Mouse (Mus musculus): Measurements from ENCODE around the gene Grb10. TPM values are rescaled to one million over a fixed set of nuclear protein-coding genes. Genes with fewer than 3 reads are reported as not detected.

Gene Grb10
- total RNA-seq, 2 experiments from 2014 or later: 29.3 to 32.3 TPM

DNA sequence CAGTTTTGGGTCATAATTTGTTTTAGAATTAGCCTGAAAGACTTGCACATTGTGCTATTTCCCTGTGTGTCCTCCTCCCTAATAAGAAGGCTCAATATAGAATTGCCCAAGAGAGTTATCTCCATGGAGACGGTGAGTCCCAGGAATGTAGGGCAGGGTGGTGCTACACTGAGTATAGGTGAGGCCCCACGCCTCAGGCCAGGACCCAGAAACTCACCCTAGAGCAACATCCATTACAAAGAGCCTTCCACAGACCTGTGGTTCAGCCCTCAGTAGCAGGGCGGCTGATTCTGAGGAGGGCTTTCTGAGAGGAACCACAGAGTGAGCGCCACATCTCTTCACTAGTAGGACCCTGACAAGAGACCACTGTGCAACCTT is 89.5 kb downstream of the Grb10 start:
- no peak for DNase-seq (ENCODE audit: low spot score in 2 of 2)

DNA sequence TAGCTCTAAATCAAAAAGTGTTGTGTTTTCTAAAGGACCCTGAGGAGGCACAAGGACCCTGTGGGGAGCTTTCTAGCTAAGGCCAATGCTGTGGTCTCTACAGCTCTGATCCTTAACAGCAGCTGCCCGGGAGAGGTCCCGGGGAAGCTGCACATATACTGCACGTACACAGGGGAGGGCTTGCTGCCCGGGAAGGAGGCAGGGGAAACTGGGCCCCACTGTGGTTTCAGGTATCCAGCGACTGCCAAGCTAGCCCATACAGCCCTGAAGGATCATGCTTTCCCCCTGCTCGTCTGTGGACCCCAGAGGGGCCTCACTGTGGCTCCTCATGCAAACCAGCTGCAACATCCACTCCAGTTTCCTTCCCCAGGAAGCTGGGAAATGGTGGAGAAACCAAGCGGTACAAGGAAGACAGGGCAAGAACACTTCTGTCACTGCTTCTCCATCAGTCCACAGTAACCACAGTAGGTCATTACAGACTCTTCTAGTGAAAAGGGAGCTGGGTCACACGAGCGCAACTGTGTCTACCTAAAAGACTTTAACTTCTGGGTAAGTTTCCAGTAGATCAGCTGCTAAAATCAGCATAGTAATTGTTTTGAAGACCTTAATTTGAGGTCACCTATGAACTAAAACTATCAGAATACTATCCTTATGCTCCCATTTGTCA is 90.0 kb downstream of the Grb10 start:
- no peak for DNase-seq (ENCODE audit: low spot score in 2 of 2)

DNA sequence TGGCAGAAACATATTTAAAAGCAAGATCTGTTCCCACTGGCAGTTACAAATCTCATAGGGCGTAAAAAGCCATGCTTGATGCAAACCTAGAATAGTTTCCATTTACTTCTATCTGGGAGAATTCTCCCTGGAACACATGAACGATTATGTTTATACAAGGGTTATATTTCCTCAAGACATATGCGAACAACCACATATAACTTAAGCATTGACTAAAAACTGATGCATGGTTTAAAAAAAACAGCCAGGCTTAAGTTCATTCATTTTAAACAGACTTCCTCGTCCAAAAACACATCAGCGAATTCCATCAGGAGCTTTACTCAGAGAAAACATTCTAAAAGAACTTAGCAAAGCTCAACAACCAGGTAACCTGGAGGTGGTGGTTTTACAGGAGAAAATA is 90.6 kb downstream of the Grb10 start:
- no peak for DNase-seq (ENCODE audit: low spot score in 2 of 2)

GRCm38 (mm10) chr11:11945766-11946165 is 92.7 kb downstream of the Grb10 start:
- no peak for DNase-seq (ENCODE audit: low spot score in 2 of 2)

DNA sequence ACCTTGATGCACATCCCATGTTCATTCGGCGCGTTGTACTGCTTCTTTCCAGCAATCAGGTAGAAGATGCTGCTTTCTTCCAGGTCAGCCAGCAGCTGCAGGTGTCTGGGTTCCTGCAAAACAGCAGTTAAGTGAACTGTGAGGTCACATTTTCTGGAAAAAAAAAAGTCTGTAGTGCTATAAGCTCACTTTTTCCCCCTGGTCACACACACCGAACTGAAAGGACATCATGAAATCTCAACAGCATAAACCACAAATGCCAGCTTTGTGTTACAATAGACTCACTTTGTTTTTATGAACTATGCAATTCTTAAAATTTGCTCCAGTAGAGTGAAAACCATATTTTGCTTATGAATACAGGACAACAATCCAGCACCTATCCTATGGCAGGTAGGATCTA is 93.7 kb downstream of the Grb10 start:
- DNase-seq (ENCODE audit: low spot score in 2 of 2): no peak

DNA sequence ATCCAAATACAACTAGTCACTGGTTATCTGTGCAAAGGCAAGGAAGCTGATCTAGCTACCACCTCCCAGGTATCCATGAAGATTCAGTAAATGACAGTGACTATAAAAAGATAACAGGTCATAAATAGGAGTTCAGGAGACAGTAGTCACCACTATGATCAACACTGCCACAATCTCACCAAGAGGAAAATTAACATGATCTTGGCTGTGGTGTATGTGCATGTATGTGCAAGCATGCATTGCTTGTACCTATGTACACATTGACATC is 94.5 kb downstream of the Grb10 start:
- no peak for DNase-seq (ENCODE audit: low spot score in 2 of 2)

DNA sequence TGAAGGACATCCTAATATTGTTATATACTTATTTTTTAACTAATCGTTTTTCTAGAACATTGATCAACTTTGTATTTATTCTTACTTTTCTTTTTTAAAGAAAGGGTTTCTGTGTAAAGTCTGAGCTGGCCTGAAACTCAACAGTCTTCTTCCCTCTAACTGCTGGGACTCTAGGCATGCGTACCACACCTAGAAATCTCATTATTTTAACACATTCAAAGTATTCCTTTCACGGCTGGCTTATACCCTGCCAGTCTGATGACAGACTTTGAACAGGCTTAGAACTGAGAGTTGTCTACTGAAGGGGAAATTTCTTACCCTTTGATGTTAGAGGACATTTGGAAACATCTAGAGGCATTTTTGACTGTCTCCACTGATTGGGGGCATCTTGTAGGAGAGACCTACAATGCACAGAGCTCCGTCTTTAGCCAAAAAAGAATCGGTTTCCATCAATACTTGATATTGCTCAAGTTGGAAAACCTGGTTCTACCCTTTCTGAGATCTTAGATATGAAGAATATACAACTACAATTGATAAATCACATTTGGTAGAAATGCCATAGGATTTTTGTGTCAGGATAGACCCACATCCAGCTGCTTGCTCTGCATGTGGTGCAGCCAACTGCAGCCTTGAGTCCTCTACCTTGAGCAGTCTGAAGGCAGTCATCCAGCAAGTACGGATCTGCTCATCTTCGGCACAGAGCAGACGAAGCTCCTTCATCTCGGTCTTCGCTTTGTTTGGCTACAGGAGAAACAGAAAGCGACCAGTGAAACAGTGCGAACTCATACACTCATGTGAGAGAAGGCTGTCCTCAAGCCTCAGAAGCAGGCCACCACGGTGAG is 95.0 kb downstream of the Grb10 start:
- DNase-seq (ENCODE audit: low spot score in 2 of 2): no peak

DNA sequence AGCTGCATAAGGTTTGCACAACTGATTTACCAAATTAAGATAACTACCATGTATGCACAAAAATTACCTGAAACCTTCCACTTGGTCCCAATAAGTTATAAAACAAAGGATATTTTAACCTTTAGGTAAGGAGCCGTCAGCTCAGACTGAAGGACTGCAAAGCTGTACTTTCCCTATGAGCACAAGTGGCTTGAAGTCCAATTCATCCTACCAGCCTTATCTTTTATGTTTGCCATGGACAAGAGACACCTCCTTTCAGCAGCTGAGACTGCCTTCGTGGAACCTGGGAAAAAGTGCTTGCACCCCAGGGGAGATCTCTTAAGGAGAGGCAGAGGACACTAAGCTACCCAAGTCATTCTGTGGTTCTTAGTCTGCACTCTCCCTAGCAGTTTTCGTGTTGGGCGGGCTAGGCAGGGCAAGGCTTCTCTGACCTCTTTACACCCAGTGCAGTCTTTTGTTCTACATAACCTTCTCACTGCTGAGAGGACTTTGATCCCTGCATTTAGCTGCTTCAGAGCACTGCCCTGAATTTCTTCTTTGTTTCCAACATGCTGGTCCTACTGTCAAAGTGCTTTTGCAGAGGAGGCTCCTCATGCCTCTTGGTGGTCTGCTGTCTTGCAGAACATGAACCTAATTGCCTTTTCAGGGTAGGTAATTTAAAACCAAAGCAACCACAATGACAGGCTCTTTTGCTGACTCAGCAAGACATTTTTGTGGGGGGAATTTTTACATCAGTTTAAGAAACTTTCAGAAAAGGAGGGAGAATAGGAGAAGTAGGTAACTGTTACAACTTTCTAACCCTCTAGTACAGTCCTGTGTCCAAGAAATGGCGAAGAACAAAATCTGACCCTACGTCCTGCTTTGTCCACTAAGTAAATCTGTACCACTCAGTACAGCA is 95.9 kb downstream of the Grb10 start:
- no peak for DNase-seq (ENCODE audit: low spot score in 2 of 2)

DNA sequence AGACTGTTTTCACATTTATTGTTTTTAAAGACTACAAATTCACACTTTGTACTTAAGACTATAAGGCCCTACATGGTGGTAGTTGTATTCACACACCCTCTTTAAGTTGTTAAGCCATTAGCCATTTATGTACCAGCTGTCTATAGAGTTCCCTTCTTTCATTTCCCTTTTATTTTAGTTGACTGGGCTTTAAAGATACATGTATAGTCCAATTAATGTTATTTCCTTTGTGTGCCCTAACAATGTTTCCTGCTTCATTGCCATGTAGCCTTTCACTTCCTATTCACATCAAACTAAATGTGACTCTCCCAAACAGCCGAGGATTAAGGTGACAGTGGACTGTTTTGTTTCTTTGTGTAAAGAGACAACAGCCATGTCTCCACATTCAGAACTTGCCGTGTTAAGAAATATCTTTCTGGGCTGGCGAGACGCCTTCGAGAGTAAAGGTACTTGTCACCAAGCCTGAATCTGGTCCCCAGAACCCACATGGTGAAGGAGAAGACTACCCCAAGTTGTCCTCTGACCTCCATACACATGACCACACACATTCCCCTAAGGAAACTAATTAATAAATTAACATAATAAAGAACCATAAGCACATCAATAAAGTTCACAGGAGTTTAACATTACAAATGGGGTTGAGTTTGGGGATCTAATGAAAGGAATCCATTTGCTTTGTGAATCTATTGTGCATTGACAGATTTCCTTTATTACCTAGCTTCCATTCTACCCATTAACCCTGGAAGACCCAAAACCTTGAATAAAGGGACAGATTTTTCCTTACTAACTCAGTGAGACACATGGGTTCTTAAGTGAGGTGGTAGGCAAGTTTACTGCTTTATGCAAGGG is 97.4 kb downstream of the Grb10 start:
- DNase-seq (ENCODE audit: low spot score in 2 of 2): no peak

GRCm38 (mm10) chr11:11939611-11940010 is 98.9 kb downstream of the Grb10 start:
- DNase-seq (ENCODE audit: low spot score in 2 of 2): no peak

GRCm38 (mm10) chr11:11938591-11938990 is 99.9 kb downstream of the Grb10 start:
- DNase-seq (ENCODE audit: low spot score in 2 of 2): no peak

GRCm38 (mm10) chr11:11937340-11938030 is 101.0 kb downstream of the Grb10 start:
- no peak for DNase-seq (ENCODE audit: low spot score in 2 of 2)

GRCm38 (mm10) chr11:11934808-11935207 is 103.7 kb downstream of the Grb10 start:
- DNase-seq (ENCODE audit: low spot score in 2 of 2): no peak

DNA sequence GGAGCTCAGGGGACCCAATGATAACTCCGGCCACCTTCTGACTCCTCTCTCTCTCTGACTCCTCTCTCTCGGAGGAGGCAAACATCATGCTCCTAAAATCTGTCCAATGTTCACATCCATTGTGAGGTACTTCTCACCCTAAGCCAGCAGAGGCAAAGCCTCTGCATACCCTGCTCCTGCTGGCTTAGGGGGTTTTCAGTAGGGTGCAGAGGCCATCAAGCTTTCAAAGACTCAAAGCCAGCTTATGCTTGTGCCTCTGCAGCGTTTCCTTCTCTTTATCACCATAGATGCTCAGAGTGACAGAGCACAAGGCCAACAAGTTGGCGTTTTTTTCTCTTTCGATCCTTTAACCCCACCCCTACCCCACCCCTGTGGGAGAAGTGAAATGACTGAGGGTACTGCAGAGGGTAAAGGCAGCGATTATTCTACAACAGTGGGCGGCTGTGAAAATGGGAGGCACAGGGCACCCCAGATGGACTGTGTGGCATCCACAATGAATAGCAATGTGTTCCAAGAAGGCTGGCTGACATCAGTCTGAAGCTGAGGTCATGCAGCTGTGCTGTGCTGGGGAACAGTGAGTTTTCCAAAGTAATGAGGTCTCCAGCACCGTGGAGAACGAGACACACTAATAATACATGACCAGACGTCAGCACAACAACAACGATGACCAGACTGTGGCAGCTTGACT is 106.2 kb downstream of the Grb10 start:
- DNase-seq (ENCODE audit: low spot score in 2 of 2): peak in 1 of 2 experiments; percentile 9

DNA sequence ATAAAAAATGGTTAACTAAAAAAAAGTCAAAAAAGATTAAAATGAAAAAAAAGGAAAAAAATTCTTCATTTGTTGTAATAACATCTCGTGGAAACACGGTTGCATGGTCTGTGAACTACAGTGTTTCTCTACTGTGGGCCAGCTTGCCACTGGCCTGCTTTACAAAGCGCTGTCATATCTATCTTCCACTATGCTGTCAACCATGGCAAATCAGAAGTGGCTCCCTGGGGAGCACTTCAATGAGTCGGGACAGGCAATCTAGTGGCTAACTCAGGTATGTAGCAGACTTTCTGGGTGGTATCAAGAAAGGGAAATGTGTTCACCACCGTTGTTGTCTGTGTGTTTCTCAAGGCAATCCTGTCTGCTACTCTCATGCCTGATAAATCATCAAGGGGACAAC is 106.8 kb downstream of the Grb10 start:
- DNase-seq (ENCODE audit: low spot score in 2 of 2): no peak

DNA sequence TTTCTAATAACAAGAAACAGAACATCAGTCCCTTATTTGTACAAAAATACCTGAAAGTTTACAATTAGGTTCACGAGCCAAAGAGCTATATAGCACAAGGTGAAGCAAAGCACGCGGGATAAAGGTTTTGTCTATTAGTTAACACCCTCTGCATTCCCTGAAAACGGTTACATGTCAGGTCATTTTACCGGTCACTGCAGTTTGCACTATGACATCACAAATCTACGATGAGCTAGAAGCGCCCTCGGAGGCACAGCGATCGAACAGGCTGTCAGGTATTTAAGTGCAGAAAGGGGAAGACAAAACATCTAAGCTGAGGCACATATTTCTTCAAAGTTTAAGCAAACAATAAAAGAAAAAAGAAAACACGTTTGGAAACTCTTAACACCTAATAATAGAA is 108.0 kb downstream of the Grb10 start:
- no peak for DNase-seq (ENCODE audit: low spot score in 2 of 2)

DNA sequence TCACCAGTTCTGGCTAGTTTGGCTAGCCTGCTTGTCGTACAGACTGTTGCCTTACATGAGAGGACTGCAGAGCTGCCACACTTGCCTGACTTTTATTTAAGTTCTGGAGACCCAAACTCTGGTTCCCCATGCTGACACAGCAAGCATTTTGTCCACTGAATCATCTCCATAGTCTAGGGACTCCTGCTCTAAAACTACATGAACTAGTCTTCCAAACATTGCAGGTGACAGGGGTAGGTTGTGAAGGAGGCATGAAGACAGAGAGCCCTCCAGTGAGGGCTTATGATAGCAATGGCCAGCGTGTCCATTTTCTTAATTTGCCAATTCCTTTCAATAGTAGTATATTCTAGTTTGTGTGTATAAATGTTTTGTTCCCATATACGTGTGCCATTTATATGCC is 109.4 kb downstream of the Grb10 start:
- no peak for DNase-seq (ENCODE audit: low spot score in 2 of 2)

DNA sequence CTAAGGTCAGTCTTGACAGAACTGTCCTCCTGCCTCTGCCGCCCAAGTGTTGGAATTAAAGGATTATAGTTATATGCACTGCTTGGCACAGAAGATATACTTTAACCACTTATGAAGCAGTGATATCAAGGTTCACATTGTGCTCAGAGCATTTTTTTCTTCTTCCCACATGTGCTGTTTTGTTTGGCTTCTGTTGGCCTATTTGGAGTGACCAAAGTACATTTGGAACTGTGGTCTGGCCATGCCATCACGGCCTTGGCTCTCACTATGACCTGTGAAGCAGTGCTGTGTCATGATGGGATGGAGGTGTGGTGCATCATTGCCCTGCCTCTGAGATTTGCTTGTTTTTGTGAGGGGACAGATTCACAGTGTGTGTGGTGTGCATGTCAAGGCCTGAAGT is 109.9 kb downstream of the Grb10 start:
- no peak for DNase-seq (ENCODE audit: low spot score in 2 of 2)

DNA sequence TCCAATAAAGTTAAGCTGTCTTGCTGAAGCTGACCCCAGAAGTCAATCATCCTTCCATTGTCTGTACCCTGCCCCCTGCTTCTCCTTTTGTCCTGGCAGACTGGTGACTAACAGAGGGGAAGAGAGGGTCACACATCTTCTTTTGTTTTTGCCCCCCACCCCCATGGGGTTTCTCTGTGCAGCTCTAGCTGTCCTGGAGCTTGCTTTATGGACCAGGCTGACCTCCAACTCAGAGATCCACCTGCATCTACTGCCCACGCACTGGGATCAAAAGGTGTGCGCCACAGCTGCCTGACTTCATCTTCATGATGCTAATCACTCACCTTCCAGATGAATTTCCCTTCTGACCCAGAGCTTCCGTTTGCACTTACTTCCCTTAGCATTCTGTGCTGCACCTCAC is 114.6 kb downstream of the Grb10 start:
- DNase-seq (ENCODE audit: low spot score in 2 of 2): no peak

DNA sequence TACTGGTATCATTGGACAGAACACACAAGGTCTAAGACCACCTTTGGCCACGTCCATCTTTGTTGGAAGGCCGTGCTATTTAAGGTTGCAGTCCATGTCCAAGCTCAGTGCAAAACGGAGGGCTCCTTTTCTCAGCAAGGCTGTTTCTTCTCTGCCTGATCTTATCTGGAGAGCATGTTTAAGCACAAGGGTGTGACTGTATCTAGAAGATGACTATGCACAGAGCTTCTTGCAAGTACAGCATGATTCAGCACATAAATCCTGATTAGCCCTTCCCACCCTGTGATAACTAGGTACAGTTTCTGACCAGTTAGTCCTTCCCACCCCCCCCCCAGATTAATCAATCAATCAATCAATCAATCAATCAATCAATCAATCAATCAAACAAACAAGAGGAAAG is 115.1 kb downstream of the Grb10 start:
- DNase-seq (ENCODE audit: low spot score in 2 of 2): no peak

Data from layer of hippocampus, postnatal 14 days (tissue).